Mouse (Mus musculus): ENCODE results near the gene Egfl7. TPM values are rescaled to one million over a fixed set of nuclear protein-coding genes. Genes with fewer than 3 reads are reported as not detected.

Gene Egfl7
- polyA plus RNA-seq, 1 experiment: 1.5 TPM

DNA sequence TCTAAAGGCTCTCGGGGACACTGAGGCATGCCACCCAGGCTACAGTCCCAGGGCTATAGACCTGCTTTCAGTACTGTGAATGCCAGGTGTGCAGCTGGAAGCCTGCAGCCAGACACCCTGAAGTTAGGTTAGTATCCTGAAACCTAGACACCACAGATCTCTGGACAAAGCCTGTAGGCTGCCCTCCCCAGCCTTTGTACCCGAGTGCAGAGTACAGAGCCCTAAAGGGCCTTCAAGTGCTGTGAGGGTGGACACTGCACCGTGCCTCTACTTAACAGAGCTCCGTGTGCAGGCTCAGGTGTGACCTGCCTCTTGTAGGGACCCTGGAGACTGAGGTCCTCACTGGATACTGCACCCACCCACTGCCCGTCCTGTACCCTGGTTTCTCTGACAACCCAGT is 19.3 kb upstream of the Egfl7 start:
- no peak for TF ChIP-seq CTCF (IDR thresholded peaks at IDR 0.05; ENCODE audit: low read depth, low read length)
- no peak for TF ChIP-seq POLR2A (IDR thresholded peaks at IDR 0.05; ENCODE audit: borderline replicate concordance, low read depth, low read length)
- peaks cover 17% of the 10 kb centered on the region for H3K4me1 ChIP-seq (ENCODE audit: control insufficient read depth, insufficient read depth, low read length)
- no peak overlapping the region for H3K27ac ChIP-seq (ENCODE audit: insufficient read depth, low read depth, low read length)
- H3K4me3 ChIP-seq (ENCODE audit: insufficient read depth, low read length): no peak overlapping the region

DNA sequence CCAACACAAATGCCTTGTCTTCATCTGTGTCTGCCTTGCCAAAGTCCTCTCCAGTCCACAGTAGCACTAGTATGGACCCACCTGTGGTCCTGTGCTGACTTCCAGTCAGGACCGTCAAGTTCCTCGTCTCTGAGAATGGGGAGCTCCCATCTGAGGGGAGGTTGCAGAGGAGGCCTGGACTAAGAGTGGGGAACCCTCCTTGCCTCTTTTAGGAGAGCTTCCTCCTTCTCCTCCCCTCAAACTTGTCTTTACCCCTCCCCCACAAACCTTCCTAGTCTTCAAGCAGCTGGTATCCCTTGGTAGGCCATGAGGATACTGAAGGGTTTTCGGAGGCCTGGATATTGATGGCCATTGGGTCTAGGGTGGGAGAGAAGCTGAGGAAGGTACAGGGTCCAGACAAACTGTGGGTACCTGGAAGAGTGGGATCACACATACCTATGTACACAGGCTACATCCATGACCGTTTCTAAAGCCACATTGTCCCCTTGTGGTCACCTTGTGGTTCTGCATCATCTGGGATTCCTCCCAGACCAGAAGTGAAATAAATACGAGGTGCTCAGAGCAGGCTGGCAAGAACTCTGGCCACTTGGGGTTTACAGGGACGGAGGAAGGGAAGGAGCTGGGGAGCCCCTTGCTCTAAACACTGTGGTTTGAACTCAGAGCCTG is 18.3 kb upstream of the Egfl7 start:
- Histone ChIP-seq H3K4me3 (ENCODE audit: insufficient read depth, low read length) (no peak overlapping the region), H3K27ac (ENCODE audit: insufficient read depth, low read depth, low read length) (no peak overlapping the region), H3K4me1 (ENCODE audit: control insufficient read depth, insufficient read depth, low read length) (peaks cover 17% of the 10 kb centered on the region)
- TF ChIP-seq POLR2A (IDR thresholded peaks at IDR 0.05; ENCODE audit: borderline replicate concordance, low read depth, low read length): no peak
- TF ChIP-seq CTCF (IDR thresholded peaks at IDR 0.05; ENCODE audit: low read depth, low read length): peak; percentile 77

DNA sequence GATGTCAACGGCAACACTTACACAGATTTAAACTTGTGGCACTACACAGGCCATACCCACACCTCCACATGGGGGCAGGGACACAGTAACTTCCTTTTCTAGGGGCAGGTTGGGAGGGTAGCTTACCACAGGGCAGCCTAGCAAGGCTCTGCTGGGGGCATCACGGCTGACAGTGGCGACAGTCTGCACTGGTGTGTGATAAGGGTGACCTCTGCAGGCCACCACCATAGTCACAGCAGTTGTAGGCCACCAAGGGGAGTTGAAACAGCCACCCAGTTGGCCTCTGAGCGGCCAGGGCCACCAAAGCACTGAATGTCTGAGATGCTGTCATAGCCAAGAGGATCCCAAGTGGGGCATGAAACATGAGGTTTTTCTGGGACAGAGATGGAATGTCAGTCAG is 13.6 kb upstream of the Egfl7 start:
- Histone ChIP-seq H3K27ac (ENCODE audit: insufficient read depth, low read depth, low read length) (no peak overlapping the region), H3K4me1 (ENCODE audit: control insufficient read depth, insufficient read depth, low read length) (peaks cover 4% of the 10 kb centered on the region), H3K4me3 (ENCODE audit: insufficient read depth, low read length) (no peak overlapping the region)
- TF ChIP-seq CTCF (IDR thresholded peaks at IDR 0.05; ENCODE audit: low read depth, low read length) (peak; percentile 77), POLR2A (IDR thresholded peaks at IDR 0.05; ENCODE audit: borderline replicate concordance, low read depth, low read length) (no peak)

DNA sequence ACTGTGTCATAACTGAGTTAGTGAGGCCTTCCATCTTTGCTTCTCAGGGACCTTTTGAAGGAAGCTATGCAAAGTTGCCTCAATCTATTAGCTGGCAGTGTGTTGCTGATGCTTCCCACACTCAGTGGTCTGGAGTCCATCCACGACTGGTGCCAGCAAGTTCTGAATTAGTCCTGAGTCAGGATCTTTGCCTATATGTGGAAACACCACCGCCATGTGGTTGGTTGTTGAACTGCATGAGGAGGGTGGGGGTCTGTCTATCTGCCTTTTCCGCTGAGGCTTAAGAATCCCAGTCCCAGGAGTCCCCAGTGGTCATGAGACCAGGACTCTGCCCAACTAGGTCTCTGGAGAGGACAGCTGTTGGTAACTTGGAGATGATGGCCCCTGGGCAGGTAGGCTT is 9.8 kb upstream of the Egfl7 start:
- H3K27ac ChIP-seq (ENCODE audit: insufficient read depth, low read depth, low read length): no peak overlapping the region
- TF ChIP-seq POLR2A (IDR thresholded peaks at IDR 0.05; ENCODE audit: borderline replicate concordance, low read depth, low read length): no peak
- peak; percentile 80 for TF ChIP-seq CTCF (IDR thresholded peaks at IDR 0.05; ENCODE audit: low read depth, low read length)
- 0 out of 2 replicates have a peak, but pooled peaks cover 2% of the 10 kb centered on the region for H3K4me1 ChIP-seq (ENCODE audit: control insufficient read depth, insufficient read depth, low read length)
- no peak overlapping the region for H3K4me3 ChIP-seq (ENCODE audit: insufficient read depth, low read length)

DNA sequence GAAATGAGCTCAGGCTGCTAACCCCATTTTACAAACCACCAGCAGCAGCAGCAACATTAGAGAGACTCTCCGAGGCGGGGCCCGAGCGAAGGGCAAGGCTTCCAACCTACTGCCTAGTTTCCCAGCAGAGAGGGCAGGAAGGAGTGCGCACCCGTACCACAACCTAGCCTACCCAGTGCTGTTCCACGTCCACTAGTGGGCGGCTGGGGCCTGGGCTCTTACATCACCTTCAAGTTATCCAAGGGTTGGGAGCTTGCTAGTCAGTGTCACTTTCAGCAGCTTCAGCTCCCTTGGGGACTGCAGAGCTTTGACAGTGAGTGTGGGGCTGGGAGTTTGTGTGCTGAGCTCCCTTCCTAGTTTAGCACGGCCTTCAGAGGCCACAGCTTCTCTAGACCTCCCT is 8.4 kb upstream of the Egfl7 start:
- no peak overlapping the region for H3K4me3 ChIP-seq (ENCODE audit: insufficient read depth, low read length)
- H3K4me1 ChIP-seq (ENCODE audit: control insufficient read depth, insufficient read depth, low read length): no peaks in the 10 kb centered on the region
- TF ChIP-seq POLR2A (IDR thresholded peaks at IDR 0.05; ENCODE audit: borderline replicate concordance, low read depth, low read length) (no peak), CTCF (IDR thresholded peaks at IDR 0.05; ENCODE audit: low read depth, low read length) (no peak)
- no peak overlapping the region for H3K27ac ChIP-seq (ENCODE audit: insufficient read depth, low read depth, low read length)

DNA sequence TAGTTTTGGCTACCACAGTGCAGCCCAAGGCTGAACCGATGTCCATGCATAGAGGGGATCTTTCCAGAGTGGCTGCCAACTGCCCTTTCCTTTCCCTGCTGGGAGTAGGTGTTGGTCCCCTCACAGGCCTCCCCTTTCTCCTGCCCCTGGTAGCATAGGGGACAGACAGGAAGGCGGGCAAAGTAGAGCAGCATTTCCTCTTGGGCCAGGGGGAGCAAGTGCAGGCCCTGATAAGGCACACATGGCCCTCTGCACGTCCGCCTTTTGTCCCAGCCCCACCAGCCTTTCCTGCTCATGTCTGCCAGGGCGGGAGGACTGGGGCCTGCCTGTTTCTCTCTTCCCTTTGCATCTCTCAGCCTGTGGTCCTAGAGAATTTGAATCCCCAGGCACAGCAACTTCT is 8.0 kb upstream of the Egfl7 start:
- TF ChIP-seq CTCF (IDR thresholded peaks at IDR 0.05; ENCODE audit: low read depth, low read length): no peak
- no peak for TF ChIP-seq POLR2A (IDR thresholded peaks at IDR 0.05; ENCODE audit: borderline replicate concordance, low read depth, low read length)
- no peak overlapping the region for H3K4me3 ChIP-seq (ENCODE audit: insufficient read depth, low read length)
- no peaks in the 10 kb centered on the region for H3K4me1 ChIP-seq (ENCODE audit: control insufficient read depth, insufficient read depth, low read length)
- no peak overlapping the region for H3K27ac ChIP-seq (ENCODE audit: insufficient read depth, low read depth, low read length)

DNA sequence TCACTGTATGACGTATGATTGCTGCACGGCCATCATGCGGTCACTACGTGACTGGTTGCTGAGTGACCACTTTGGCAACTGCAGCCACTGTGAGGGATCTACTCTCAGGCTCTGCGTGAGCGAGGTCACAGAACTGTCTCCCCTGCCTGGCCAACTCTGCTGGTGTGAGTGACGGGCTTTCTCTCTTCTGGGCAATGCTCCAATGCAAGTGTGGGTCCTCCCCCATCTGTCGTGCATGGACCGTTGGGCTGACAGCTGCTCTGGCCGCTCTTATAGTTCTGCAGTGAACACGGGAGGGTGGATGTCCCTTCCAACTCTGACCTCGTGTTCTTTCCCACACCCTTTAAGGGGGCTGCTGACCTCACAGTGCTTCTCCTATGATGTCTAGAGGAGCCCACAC is 6.4 kb upstream of the Egfl7 start:
- Histone ChIP-seq H3K4me1 (ENCODE audit: control insufficient read depth, insufficient read depth, low read length) (peaks cover 9% of the 10 kb centered on the region), H3K27ac (ENCODE audit: insufficient read depth, low read depth, low read length) (no peak overlapping the region), H3K4me3 (ENCODE audit: insufficient read depth, low read length) (no peak overlapping the region)
- TF ChIP-seq POLR2A (IDR thresholded peaks at IDR 0.05; ENCODE audit: borderline replicate concordance, low read depth, low read length) (no peak), CTCF (IDR thresholded peaks at IDR 0.05; ENCODE audit: low read depth, low read length) (no peak)

DNA sequence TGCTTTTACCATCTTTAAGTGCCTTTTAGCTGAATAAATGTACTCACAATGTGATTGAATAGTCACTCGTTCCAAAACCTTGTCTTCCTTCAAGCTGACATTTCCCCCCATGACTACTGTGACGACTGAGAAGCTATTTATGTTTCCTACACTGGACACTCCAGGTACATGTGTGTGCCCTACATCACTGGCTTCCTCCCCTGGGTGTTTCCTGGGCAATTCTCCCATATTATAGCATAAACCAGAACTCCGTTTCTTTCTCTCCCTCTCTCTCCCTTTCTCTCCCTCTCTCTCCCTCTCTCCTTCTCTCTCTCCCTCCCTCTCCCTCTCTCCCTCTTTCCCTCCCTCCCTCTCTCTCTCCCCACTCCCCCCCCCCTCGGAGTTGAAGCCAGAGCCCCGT is 6.0 kb upstream of the Egfl7 start:
- H3K4me3 ChIP-seq (ENCODE audit: insufficient read depth, low read length): no peak overlapping the region
- H3K27ac ChIP-seq (ENCODE audit: insufficient read depth, low read depth, low read length): no peak overlapping the region
- TF ChIP-seq POLR2A (IDR thresholded peaks at IDR 0.05; ENCODE audit: borderline replicate concordance, low read depth, low read length): no peak
- no peak for TF ChIP-seq CTCF (IDR thresholded peaks at IDR 0.05; ENCODE audit: low read depth, low read length)
- H3K4me1 ChIP-seq (ENCODE audit: control insufficient read depth, insufficient read depth, low read length): peaks cover 13% of the 10 kb centered on the region

DNA sequence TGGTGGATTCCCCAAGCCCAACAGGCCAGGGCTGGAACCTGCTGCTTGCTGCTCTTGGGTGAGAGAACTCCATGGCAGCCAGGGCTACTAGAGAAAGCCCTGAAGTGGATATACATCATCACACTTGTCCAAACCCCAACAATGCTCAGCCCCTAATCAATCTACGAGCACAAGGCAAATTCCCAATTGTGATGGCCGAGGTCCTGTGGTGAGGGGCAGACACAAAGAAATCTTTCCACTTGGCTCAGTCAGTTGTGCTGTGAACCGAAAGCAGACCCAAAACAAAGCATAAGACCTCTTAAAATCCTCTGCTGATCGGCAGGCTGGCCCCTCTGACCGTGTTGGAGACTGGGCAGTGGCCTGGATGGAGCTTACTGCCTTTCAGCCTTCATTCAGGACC is 5.0 kb upstream of the Egfl7 start:
- H3K27ac ChIP-seq (ENCODE audit: insufficient read depth, low read depth, low read length): no peak overlapping the region
- TF ChIP-seq POLR2A (IDR thresholded peaks at IDR 0.05; ENCODE audit: borderline replicate concordance, low read depth, low read length) (no peak), CTCF (IDR thresholded peaks at IDR 0.05; ENCODE audit: low read depth, low read length) (no peak)
- H3K4me3 ChIP-seq (ENCODE audit: insufficient read depth, low read length): no peak overlapping the region
- peaks cover 16% of the 10 kb centered on the region for H3K4me1 ChIP-seq (ENCODE audit: control insufficient read depth, insufficient read depth, low read length)

DNA sequence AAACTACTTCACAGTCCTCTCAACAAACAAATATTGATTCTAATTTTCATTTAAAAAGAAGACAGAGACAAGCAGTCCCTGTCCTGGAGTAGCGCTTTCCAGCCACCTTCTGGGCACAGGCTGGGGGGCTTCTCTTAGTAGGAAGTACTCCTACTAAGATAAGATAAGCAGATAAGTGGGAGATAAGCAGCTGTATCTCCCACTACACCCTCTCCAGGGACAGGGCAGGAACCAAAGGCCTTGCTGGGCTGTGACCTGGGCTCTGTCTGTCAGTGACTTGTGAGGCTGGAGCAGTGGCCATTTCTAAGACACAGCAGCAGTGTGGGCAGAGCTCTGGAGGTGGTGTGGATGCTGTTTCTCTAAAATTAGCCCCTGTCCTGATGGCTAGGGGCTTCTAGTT is 4.4 kb upstream of the Egfl7 start:
- H3K4me1 ChIP-seq (ENCODE audit: control insufficient read depth, insufficient read depth, low read length): peaks cover 16% of the 10 kb centered on the region
- H3K4me3 ChIP-seq (ENCODE audit: insufficient read depth, low read length): no peak overlapping the region
- TF ChIP-seq POLR2A (IDR thresholded peaks at IDR 0.05; ENCODE audit: borderline replicate concordance, low read depth, low read length) (no peak), CTCF (IDR thresholded peaks at IDR 0.05; ENCODE audit: low read depth, low read length) (no peak)
- no peak overlapping the region for H3K27ac ChIP-seq (ENCODE audit: insufficient read depth, low read depth, low read length)
